Mouse (Mus musculus) G1E (cell line): ENCODE results near the gene Dedd2.

Source experiments
- CTCF ChIP-seq: IDR thresholded peaks from 2 replicates; pipeline ENCODE4 v1.5.1; 2012; ENCODE audit warnings: low read depth, low read length, inconsistent platforms, mixed read lengths
- GATA1 ChIP-seq: IDR thresholded peaks from 2 replicates; pipeline ENCODE4 v1.6.1; 2012; ENCODE audit warnings: borderline replicate concordance, low read length, inconsistent platforms, mixed read lengths
- GATA2 ChIP-seq: IDR thresholded peaks from 2 replicates; pipeline ENCODE4 v1.6.1; 2012; ENCODE audit warnings: low read depth, low read length, inconsistent platforms, borderline replicate concordance
- POLR2AphosphoS5 ChIP-seq: IDR thresholded peaks from 2 replicates; pipeline ENCODE4 v1.6.1; 2012; ENCODE audit warnings: low read depth, low read length, inconsistent platforms; ENCODE audit not compliant: insufficient replicate concordance

DNA sequence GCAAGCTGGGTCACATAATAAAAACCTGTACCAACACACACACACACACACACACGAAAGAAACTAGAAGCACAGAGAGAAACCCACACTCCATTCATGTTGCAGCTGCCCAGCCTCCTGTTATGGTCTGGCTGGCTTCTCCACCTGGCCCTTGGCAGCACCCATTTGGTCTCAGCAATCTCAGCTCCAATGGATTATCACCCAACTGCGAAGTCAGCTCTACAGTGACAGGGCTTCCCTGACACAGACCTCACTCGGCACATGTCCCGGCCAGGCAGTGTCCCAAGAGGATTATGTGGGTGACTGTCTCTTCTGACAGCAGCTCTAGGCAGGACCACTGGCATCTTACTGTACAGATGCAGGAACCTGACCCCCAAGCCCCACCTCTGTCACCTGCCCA is 9.9 kb downstream of the Dedd2 start:
- no peak for TF ChIP-seq CTCF
- TF ChIP-seq POLR2AphosphoS5 = no peak
- no peak for TF ChIP-seq GATA2
- no peak for TF ChIP-seq GATA1
